Mouse (Mus musculus): ENCODE results near the gene Pde7b. TPM values are rescaled to one million over a fixed set of nuclear protein-coding genes. Genes with fewer than 3 reads are reported as not detected.

Pde7b gene
- polyA plus RNA-seq, 1 experiment from 2014 or later: 1.5 TPM

DNA sequence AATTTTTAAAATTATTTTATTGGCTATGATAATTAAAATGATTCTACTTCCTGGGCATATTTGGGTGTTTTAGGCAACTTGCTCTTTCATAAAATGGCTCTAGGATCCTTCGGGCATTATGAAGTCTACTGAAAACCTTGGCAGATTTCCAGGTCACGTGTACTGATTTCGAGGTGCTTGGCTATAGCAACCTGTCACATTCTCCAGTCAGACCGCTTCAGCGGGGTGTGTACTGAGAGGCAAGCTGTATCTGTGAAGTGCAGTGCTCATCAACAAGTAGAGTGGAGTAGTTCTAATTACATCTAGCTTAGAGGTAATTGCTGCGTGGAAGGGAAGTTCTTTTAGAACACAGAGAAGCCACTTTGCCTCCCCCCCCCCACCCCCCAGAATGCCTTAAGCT, 156.2 kb downstream of the Pde7b start:
- no peaks in the 10 kb centered on the region for H3K27me3 ChIP-seq (ENCODE audit: control insufficient read depth, insufficient read depth, low read length)
- H3K27ac ChIP-seq (ENCODE audit: low read depth, low read length): no peak overlapping the region
- no peak overlapping the region for H3K9ac ChIP-seq (ENCODE audit: low read length)
- no peaks in the 10 kb centered on the region for H3K9me3 ChIP-seq (ENCODE audit: control insufficient read depth, low read length)
- DNase-seq (ENCODE audit: low spot score): no peak
- ATAC-seq (ENCODE audit: insufficient read depth, low FRiP score, low TSS enrichment): no peak
- no peaks in the 10 kb centered on the region for H3K36me3 ChIP-seq (ENCODE audit: control insufficient read depth, insufficient read depth, low read length)
- H3K4me3 ChIP-seq (ENCODE audit: low read depth, low read length): no peak overlapping the region
- no peaks in the 10 kb centered on the region for H3K4me1 ChIP-seq (ENCODE audit: control insufficient read depth, insufficient read depth, low read length)
- H3K4me2 ChIP-seq (ENCODE audit: low read depth): no peak overlapping the region
- 91% methylated on average over 6 of the region's 6 CpGs for WGBS

DNA sequence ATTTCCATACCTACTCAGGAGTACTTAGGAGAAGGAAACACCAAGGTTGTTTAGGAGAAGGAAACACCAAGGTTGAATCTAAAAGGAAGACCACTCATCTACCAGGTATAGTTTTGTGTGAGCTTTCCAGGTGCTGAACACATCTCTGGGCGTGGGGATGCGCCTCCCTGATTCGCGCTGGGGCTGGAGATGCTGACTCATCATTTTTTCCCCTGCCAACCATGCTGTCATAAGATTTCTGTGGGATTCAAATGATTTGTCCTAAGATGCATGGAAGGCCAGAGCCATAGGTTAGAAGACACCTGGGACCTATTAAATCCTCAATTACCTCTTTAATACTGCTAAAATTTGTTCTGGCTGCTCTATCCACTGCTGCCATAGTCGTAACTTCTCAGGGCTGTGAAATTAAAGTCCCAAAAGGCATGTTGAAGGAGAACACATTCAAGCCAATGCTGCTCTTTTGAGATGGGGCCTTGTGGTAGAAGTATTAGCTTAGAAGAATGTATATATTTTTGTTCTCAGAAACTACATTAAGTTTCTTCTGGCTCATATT, 157.1 kb downstream of the Pde7b start:
- H3K4me2 ChIP-seq (ENCODE audit: low read depth): no peak overlapping the region
- no peaks in the 10 kb centered on the region for H3K27me3 ChIP-seq (ENCODE audit: control insufficient read depth, insufficient read depth, low read length)
- H3K9ac ChIP-seq (ENCODE audit: low read length): no peak overlapping the region
- no peaks in the 10 kb centered on the region for H3K9me3 ChIP-seq (ENCODE audit: control insufficient read depth, low read length)
- WGBS: 84% methylated on average over 5 of the region's 5 CpGs
- H3K4me1 ChIP-seq (ENCODE audit: control insufficient read depth, insufficient read depth, low read length): no peaks in the 10 kb centered on the region
- H3K27ac ChIP-seq (ENCODE audit: low read depth, low read length): no peak overlapping the region
- ATAC-seq (ENCODE audit: insufficient read depth, low FRiP score, low TSS enrichment) (no peak), DNase-seq (ENCODE audit: low spot score) (no peak)
- H3K36me3 ChIP-seq (ENCODE audit: control insufficient read depth, insufficient read depth, low read length): no peaks in the 10 kb centered on the region
- H3K4me3 ChIP-seq (ENCODE audit: low read depth, low read length): no peak overlapping the region

DNA sequence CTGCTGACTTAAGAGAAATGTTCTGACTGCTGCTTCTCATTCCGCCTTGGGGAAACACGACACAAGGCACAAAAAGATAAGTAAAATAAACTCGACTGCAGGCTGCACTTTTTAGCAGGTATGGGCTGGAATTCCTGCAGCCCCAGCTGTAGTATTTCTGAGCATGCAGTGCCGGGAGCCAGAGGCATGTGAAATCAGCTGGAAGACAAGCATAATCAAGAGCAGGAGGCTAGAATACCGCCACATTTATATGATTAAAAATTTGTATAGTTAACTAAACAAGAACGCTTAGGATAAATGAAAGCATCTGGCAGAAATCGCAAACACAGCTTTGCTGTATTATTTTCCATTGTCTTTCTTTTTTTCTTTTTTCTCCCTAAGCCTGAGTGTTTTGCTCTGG, 168.4 kb downstream of the Pde7b start:
- H3K4me3 ChIP-seq (ENCODE audit: low read depth, low read length): no peak overlapping the region
- ATAC-seq (ENCODE audit: insufficient read depth, low FRiP score, low TSS enrichment) (no peak), DNase-seq (ENCODE audit: low spot score) (no peak)
- H3K9me3 ChIP-seq (ENCODE audit: control insufficient read depth, low read length): no peaks in the 10 kb centered on the region
- H3K27ac ChIP-seq (ENCODE audit: low read depth, low read length): no peak overlapping the region
- WGBS: 77% methylated on average over 7 of the region's 7 CpGs
- H3K4me1 ChIP-seq (ENCODE audit: control insufficient read depth, insufficient read depth, low read length): no peaks in the 10 kb centered on the region
- no peak overlapping the region for H3K4me2 ChIP-seq (ENCODE audit: low read depth)
- no peaks in the 10 kb centered on the region for H3K27me3 ChIP-seq (ENCODE audit: control insufficient read depth, insufficient read depth, low read length)
- no peak overlapping the region for H3K9ac ChIP-seq (ENCODE audit: low read length)
- H3K36me3 ChIP-seq (ENCODE audit: control insufficient read depth, insufficient read depth, low read length): no peaks in the 10 kb centered on the region

DNA sequence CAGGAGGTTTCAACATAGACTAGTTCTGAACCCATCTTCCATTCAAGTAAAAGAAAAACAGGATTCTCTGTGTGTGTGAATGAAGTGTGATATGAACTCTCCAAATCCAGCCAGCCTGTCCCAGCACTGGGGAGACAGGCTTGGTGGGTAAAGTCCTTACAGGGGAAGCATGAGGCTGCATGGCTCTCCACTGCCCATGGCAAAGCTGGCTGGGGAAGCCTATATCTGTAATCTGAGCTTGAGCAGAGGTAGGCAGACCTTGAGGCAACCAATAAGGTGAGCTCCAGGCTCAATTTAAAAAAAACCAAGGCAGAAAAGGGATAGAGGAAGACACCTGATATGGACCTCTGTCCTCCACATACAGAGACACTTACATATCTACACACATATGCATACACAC, 173.5 kb downstream of the Pde7b start:
- no peak for DNase-seq (ENCODE audit: low spot score)
- ATAC-seq (ENCODE audit: insufficient read depth, low FRiP score, low TSS enrichment): no peak
- Histone ChIP-seq H3K9ac (ENCODE audit: low read length) (no peak overlapping the region), H3K9me3 (ENCODE audit: control insufficient read depth, low read length) (no peaks in the 10 kb centered on the region), H3K4me1 (ENCODE audit: control insufficient read depth, insufficient read depth, low read length) (0 out of 2 replicates have a peak, but pooled peaks cover 3% of the 10 kb centered on the region), H3K27me3 (ENCODE audit: control insufficient read depth, insufficient read depth, low read length) (no peaks in the 10 kb centered on the region), H3K36me3 (ENCODE audit: control insufficient read depth, insufficient read depth, low read length) (no peaks in the 10 kb centered on the region), H3K4me2 (ENCODE audit: low read depth) (no peak overlapping the region), H3K27ac (ENCODE audit: low read depth, low read length) (no peak overlapping the region), H3K4me3 (ENCODE audit: low read depth, low read length) (no peak overlapping the region)

DNA sequence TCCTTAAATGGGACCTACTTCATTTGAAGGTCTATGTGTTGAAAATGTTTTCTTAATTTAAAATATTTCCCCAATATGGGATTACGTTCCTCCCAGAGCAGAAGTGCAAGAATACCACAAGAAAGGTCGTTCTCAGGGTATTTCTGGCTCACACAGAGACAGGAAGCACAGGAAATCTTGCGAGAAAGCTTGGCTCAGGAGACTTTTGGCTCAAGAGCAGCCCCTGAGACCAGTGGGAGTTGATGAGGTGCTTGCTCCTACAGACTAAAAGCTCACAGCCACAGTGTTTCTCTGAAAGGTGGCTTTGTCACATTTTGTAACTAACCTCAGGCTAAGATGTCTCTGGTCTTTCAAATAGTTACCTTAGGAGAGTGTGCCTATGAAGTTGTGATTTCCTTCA, 174.1 kb downstream of the Pde7b start:
- DNase-seq (ENCODE audit: low spot score) (no peak), ATAC-seq (ENCODE audit: insufficient read depth, low FRiP score, low TSS enrichment) (no peak)
- no peak overlapping the region for H3K9ac ChIP-seq (ENCODE audit: low read length)
- H3K9me3 ChIP-seq (ENCODE audit: control insufficient read depth, low read length): no peaks in the 10 kb centered on the region
- H3K27ac ChIP-seq (ENCODE audit: low read depth, low read length): no peak overlapping the region
- no peaks in the 10 kb centered on the region for H3K36me3 ChIP-seq (ENCODE audit: control insufficient read depth, insufficient read depth, low read length)
- no peak overlapping the region for H3K4me2 ChIP-seq (ENCODE audit: low read depth)
- no peaks in the 10 kb centered on the region for H3K27me3 ChIP-seq (ENCODE audit: control insufficient read depth, insufficient read depth, low read length)
- H3K4me3 ChIP-seq (ENCODE audit: low read depth, low read length): no peak overlapping the region
- 0 out of 2 replicates have a peak, but pooled peaks cover 3% of the 10 kb centered on the region for H3K4me1 ChIP-seq (ENCODE audit: control insufficient read depth, insufficient read depth, low read length)
- 68% methylated on average over 3 of the region's 3 CpGs for WGBS

DNA sequence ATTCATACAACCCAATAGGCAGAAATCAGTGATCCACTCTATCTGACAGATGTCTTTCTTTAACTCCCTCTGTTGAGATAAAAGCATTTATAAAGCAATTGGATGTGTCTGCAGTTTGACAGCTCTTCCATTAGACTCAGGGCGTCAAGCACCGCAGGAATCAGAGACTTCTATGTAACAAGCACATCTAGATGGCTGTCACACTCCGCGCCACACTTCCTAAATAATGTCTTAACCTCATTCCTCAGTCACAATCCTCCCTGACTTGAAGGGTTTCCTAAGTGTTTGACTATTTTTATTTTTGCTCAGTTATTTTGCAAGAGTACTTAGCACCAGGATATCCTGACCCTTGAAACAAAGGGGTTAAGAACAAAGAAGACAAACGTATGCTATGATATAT, 174.7 kb downstream of the Pde7b start:
- Histone ChIP-seq H3K36me3 (ENCODE audit: control insufficient read depth, insufficient read depth, low read length) (no peaks in the 10 kb centered on the region), H3K27me3 (ENCODE audit: control insufficient read depth, insufficient read depth, low read length) (no peaks in the 10 kb centered on the region), H3K9me3 (ENCODE audit: control insufficient read depth, low read length) (no peaks in the 10 kb centered on the region), H3K27ac (ENCODE audit: low read depth, low read length) (no peak overlapping the region), H3K4me3 (ENCODE audit: low read depth, low read length) (no peak overlapping the region), H3K9ac (ENCODE audit: low read length) (no peak overlapping the region), H3K4me2 (ENCODE audit: low read depth) (no peak overlapping the region), H3K4me1 (ENCODE audit: control insufficient read depth, insufficient read depth, low read length) (0 out of 2 replicates have a peak, but pooled peaks cover 3% of the 10 kb centered on the region)
- ATAC-seq (ENCODE audit: insufficient read depth, low FRiP score, low TSS enrichment) (no peak), DNase-seq (ENCODE audit: low spot score) (no peak)
- 77% methylated on average over 5 of the region's 5 CpGs for WGBS

DNA sequence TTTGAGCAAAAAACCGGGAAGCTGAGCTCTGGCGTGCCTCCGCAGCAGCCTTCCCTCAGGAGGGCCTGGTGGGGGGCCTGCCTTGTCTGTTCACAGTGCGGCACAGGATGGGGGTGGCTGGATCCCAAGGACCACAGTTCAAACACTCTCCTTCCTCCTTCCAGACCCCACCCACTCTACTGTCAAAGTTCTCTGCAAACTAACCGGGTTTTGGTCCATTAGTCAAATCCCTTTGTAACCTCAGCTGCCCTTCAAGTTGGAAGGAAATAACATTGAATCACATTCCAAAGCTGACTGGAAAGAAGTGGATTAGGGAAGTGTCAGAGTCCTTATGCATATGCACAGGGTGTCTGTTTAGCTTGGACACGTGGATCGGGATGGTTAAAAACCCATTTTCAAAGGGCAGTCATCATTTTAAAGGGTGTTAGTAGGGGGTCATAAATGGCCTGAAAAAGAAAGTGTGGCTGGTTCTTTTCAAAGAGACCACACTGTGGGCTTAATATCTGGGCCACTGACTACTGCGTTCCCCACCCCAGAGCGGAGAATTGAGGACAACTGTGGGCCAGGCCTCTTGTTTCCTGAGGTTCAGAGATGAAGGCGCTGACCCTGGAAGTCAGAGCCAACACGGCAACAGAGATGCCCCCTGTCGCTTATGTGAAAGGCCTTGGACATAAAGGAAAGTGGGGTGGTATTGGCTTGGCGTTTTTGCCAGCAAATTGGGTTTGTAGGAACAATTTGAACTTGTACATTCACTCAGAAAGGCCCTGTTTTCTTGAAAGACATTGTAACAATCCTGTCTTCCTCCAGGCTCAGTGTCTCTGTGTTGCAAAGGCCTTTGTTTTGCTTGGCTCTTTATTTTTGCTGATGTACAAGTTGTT, 175.8 kb downstream of the Pde7b start:
- Histone ChIP-seq H3K36me3 (ENCODE audit: control insufficient read depth, insufficient read depth, low read length) (no peaks in the 10 kb centered on the region), H3K9ac (ENCODE audit: low read length) (no peak overlapping the region), H3K4me2 (ENCODE audit: low read depth) (peak overlapping the region; percentile 63), H3K27ac (ENCODE audit: low read depth, low read length) (no peak overlapping the region), H3K9me3 (ENCODE audit: control insufficient read depth, low read length) (no peaks in the 10 kb centered on the region), H3K4me1 (ENCODE audit: control insufficient read depth, insufficient read depth, low read length) (0 out of 2 replicates have a peak, but pooled peaks cover 3% of the 10 kb centered on the region), H3K4me3 (ENCODE audit: low read depth, low read length) (peak overlapping the region; percentile 34; the same call in 1 of the 2 replicates), H3K27me3 (ENCODE audit: control insufficient read depth, insufficient read depth, low read length) (no peaks in the 10 kb centered on the region)
- WGBS: 15% methylated on average over 13 of the region's 13 CpGs
- DNase-seq (ENCODE audit: low spot score): no peak
- ATAC-seq (ENCODE audit: insufficient read depth, low FRiP score, low TSS enrichment): peak; percentile 65; the same call in 1 of the 2 replicates

DNA sequence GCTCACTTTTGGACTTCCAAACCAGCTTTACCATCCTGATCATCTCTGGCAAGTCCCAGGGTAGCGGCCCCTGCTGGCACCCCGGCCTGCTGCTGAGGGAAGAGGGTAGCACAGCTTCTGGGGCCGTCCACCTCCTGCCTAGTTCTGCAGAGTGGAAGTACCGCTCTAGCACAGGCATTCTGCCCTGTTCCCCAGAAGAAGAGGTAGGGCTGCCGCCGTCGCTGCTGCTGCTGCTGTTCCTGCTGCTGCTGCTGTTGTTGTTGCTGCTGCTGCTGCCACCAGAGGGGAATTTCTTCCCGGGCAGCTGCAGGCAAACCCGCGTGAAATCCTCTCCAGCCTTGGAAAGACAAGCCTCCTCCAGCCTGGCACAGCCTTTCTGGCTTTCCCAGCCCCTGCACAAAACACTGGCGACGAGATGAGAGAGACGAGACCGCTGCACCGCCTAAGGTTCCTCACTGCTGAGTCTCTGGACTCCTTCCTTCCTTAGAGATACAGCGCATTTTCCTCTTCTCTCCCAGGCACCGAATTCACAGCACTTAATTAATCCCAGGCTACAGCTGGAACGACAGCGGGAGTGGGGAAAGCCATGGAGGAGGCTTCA, 176.8 kb downstream of the Pde7b start:
- DNase-seq (ENCODE audit: low spot score): peak; percentile 63
- Histone ChIP-seq H3K9ac (ENCODE audit: low read length) (peak overlapping the region; percentile 59), H3K36me3 (ENCODE audit: control insufficient read depth, insufficient read depth, low read length) (no peaks in the 10 kb centered on the region), H3K27ac (ENCODE audit: low read depth, low read length) (0 out of 2 replicates have a peak overlapping the region, but pooled peaks have one; percentile 4), H3K4me1 (ENCODE audit: control insufficient read depth, insufficient read depth, low read length) (0 out of 2 replicates have a peak, but pooled peaks cover 3% of the 10 kb centered on the region), H3K4me3 (ENCODE audit: low read depth, low read length) (peak overlapping the region; percentile 34), H3K9me3 (ENCODE audit: control insufficient read depth, low read length) (no peaks in the 10 kb centered on the region), H3K4me2 (ENCODE audit: low read depth) (peak overlapping the region; percentile 63), H3K27me3 (ENCODE audit: control insufficient read depth, insufficient read depth, low read length) (no peaks in the 10 kb centered on the region)
- WGBS: 1% methylated on average over 19 of the region's 19 CpGs
- ATAC-seq (ENCODE audit: insufficient read depth, low FRiP score, low TSS enrichment): peak; percentile 72; the same call in 1 of the 2 replicates

Data from neural tube, embryonic 11.5 days (tissue).